Mouse (Mus musculus) G1E (cell line): ENCODE measurements at regions not wholly inside any gene's neighbourhood (a gene's known extent, or its start where the extent isn't known, plus 50 kb on each side); places are given as distances from the start of the nearest gene placed in this dataset.

Experiments used
- CTCF ChIP-seq: IDR thresholded peaks from 2 replicates; pipeline ENCODE4 v1.5.1; 2012; ENCODE audit warnings: low read depth, low read length, inconsistent platforms, mixed read lengths
- GATA1 ChIP-seq: IDR thresholded peaks from 2 replicates; pipeline ENCODE4 v1.6.1; 2012; ENCODE audit warnings: borderline replicate concordance, low read length, inconsistent platforms, mixed read lengths
- GATA2 ChIP-seq: IDR thresholded peaks from 2 replicates; pipeline ENCODE4 v1.6.1; 2012; ENCODE audit warnings: low read depth, low read length, inconsistent platforms, borderline replicate concordance
- POLR2AphosphoS5 ChIP-seq: IDR thresholded peaks from 2 replicates; pipeline ENCODE4 v1.6.1; 2012; ENCODE audit warnings: low read depth, low read length, inconsistent platforms; ENCODE audit not compliant: insufficient replicate concordance
- TAL1 ChIP-seq: conservative IDR thresholded peaks from 2 replicates; pipeline ENCODE4 v1.6.1; 2012; ENCODE audit warnings: low read depth, low read length, inconsistent platforms, mixed read lengths

DNA sequence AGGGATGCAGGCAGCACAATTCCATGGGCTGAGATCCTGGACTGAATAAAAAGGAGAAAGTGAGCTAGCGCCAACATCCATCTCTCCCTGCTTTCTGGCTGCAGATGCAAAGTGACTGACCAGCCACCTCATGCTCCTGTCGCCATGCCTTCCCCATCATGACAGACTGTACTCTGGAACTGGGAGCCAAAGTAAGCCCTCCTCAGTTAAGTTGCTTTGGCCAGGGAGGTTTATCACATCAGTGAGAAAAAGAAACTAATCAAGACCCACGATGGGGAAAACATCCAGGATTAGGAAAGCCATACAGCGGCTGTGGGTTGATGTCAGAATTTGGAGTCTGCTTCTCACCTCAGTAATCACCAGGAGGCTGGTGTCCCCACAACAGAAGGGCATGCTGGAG lies 283.6 kb downstream of the Prdm2 start:
- TF ChIP-seq CTCF, result no peak
- TF ChIP-seq POLR2AphosphoS5, result no peak
- no peak for TF ChIP-seq GATA2
- TF ChIP-seq GATA1, result no peak
- TF ChIP-seq TAL1, result no peak
